Mouse (Mus musculus): ENCODE results near the gene Ppp1r12b.

GRCm38 (mm10) chr1:134824896-134825295 lies 130.8 kb downstream of the Ppp1r12b start:
- no peak for TF ChIP-seq CTCF (IDR thresholded peaks at IDR 0.05; ENCODE audit: extremely low read depth, insufficient read depth, insufficient read length, insufficient replicate concordance)
- TF ChIP-seq POLR2A (IDR thresholded peaks at IDR 0.05; ENCODE audit: low read depth, low read length), result no peak

All from spleen, adult 2 months (tissue).